Mouse (Mus musculus) hindbrain, embryonic 12.5 days (tissue): ENCODE results near the gene Ism1. TPM values are rescaled to one million over a fixed set of nuclear protein-coding genes. Genes with fewer than 3 reads are reported as not detected.
A peak's percentile ranks its signal among the peaks of the same experiment; 100 is the strongest.

Experiments used
- ATAC-seq: fragments of 200-750 bp; cut with Nextera tagmentation; 2 replicates; pipeline ENCODE4 v1.8.0; 2017; ENCODE audit warnings: moderate TSS enrichment; ENCODE audit not compliant: low FRiP score
- H3K27ac ChIP-seq: fragments of 300-500 bp; sonication (generic); 2 replicates; pipeline ENCODE4 v1.5.1; 2016; ENCODE audit warnings: mild to moderate bottlenecking
- H3K27me3 ChIP-seq: fragments of 300-500 bp; sonication (generic); 2 replicates; pipeline ENCODE4 v1.6.1; 2016; ENCODE audit warnings: mild to moderate bottlenecking
- H3K36me3 ChIP-seq: fragments of 300-500 bp; sonication (generic); 2 replicates; pipeline ENCODE4 v1.6.1; 2016; ENCODE audit warnings: mild to moderate bottlenecking
- H3K4me1 ChIP-seq: fragments of 300-500 bp; sonication (generic); 2 replicates; pipeline ENCODE4 v1.6.1; 2016
- H3K4me2 ChIP-seq: fragments of 300-500 bp; sonication (generic); replicated peaks from 2 replicates; pipeline ENCODE4 v1.6.1; 2016; ENCODE audit warnings: mild to moderate bottlenecking
- H3K4me3 ChIP-seq: fragments of 300-500 bp; sonication (generic); 2 replicates; pipeline ENCODE4 v1.5.1; 2016; ENCODE audit warnings: mild to moderate bottlenecking
- H3K9ac ChIP-seq: fragments of 300-500 bp; sonication (generic); 2 replicates; pipeline ENCODE4 v1.6.1; 2016; ENCODE audit warnings: mild to moderate bottlenecking, moderate library complexity
- H3K9me3 ChIP-seq: fragments of 300-500 bp; sonication (generic); replicated peaks from 2 replicates; pipeline ENCODE4 v1.6.1; 2016; ENCODE audit warnings: mild to moderate bottlenecking
- WGBS: fragments of 180-500 bp; shearing (Covaris S2); methylation state at CpG from one replicate; pipeline ENCODE4 v1.1.7; 2016; 5-methylcytosine and 5-hydroxymethylcytosine counted together
- polyA plus RNA-seq: library from polyadenylated mRNA; unstranded; fragments of >200 nt; fragmentation: Nextera tagmentation; extraction: Ambion mirVana; gene quantifications from 2 replicates; pipeline ENCODE4 v1.2.1, GENCODE M21; 2016

The Ism1 gene
- polyA plus RNA-seq, 1 experiment from 2014 or later, result 1.7 TPM

- Histone ChIP-seq H3K4me3 (no peak overlapping the region), H3K4me2 (no peak overlapping the region), H3K9me3 (no peaks in the 10 kb centered on the region), H3K27me3 (no peaks in the 10 kb centered on the region), H3K9ac (no peak overlapping the region), H3K36me3 (no peaks in the 10 kb centered on the region), H3K27ac (no peak overlapping the region), H3K4me1 (no peaks in the 10 kb centered on the region)
- WGBS, result 84% methylated on average over 1 of the region's 1 CpGs
- no peak for ATAC-seq
These were observed 106.5 kb downstream of the Ism1 start for GRCm38 (mm10) chr2:139784465-139784864.

GRCm38 (mm10) chr2:139784946-139785345, 107.0 kb downstream of the Ism1 start:
- WGBS, result 96% methylated on average over 2 of the region's 2 CpGs
- no peak for ATAC-seq
- H3K4me1 ChIP-seq, result no peaks in the 10 kb centered on the region

GRCm38 (mm10) chr2:139788658-139789057, 110.7 kb downstream of the Ism1 start:
- Histone ChIP-seq H3K27me3 (no peaks in the 10 kb centered on the region), H3K4me1 (no peaks in the 10 kb centered on the region), H3K9me3 (no peaks in the 10 kb centered on the region), H3K36me3 (no peaks in the 10 kb centered on the region), H3K4me2 (no peak overlapping the region), H3K4me3 (no peak overlapping the region), H3K27ac (no peak overlapping the region), H3K9ac (no peak overlapping the region)
- 79% methylated on average over 4 of the region's 4 CpGs for WGBS
- ATAC-seq, result no peak

More at GRCm38 (mm10) chr2:139784946-139785345, 107.0 kb downstream of the Ism1 start:
- H3K4me2 ChIP-seq, result no peak overlapping the region
- no peak overlapping the region for H3K27ac ChIP-seq
- no peaks in the 10 kb centered on the region for H3K27me3 ChIP-seq
- H3K9ac ChIP-seq, result no peak overlapping the region
- no peak overlapping the region for H3K4me3 ChIP-seq
- H3K36me3 ChIP-seq, result no peaks in the 10 kb centered on the region
- H3K9me3 ChIP-seq, result no peaks in the 10 kb centered on the region

DNA sequence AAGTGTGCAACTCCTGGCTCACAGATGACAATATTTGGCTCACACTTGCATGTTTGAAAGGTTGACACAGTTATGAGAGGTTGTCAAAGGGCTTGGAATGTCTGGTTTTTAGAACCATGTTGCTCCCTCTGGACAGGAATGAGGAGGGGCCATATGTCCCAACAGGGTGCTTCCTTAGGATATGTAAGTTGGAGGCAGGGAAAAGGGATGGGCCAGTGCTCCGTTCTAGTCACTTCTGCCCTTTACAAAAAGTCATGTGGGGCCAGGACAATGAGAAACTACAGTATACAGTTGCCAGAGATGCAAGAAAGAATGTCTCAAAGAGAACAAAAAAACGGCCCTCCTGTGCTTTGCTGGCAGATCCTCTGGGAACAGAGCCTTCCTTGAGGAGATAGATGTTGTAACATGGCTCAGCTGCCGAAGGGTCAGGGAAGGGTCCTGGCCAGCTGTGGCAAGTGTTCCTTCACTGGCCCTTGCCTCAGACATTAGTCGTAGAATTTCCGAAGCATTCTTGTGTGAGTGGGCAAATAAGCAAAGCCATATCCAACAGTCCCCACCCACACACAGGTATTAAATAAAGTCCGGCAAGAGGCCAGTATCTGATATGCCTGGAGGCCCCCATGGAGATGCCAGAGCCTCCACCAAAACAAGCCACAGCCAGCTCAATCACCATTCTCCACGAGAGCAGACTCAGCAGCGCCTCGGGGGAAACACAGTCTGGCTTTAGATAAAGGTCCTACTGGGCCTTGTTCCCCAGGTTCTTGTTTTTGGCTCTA, 114.6 kb downstream of the Ism1 start:
- no peak overlapping the region for H3K4me3 ChIP-seq
- no peak overlapping the region for H3K9ac ChIP-seq
- WGBS, result 82% methylated on average over 9 of the region's 9 CpGs
- no peaks in the 10 kb centered on the region for H3K9me3 ChIP-seq
- no peak overlapping the region for H3K4me2 ChIP-seq
- H3K36me3 ChIP-seq, result no peaks in the 10 kb centered on the region
- no peaks in the 10 kb centered on the region for H3K4me1 ChIP-seq
- H3K27me3 ChIP-seq, result no peaks in the 10 kb centered on the region
- ATAC-seq, result no peak
- H3K27ac ChIP-seq, result no peak overlapping the region

GRCm38 (mm10) chr2:139804041-139804440, 126.1 kb downstream of the Ism1 start:
- Histone ChIP-seq H3K4me3 (no peak overlapping the region), H3K4me1 (no peaks in the 10 kb centered on the region), H3K27ac (no peak overlapping the region), H3K9ac (no peak overlapping the region), H3K36me3 (no peaks in the 10 kb centered on the region), H3K4me2 (no peak overlapping the region), H3K9me3 (no peaks in the 10 kb centered on the region), H3K27me3 (no peaks in the 10 kb centered on the region)
- no peak for ATAC-seq
- 83% methylated on average over 7 of the region's 7 CpGs for WGBS

GRCm38 (mm10) chr2:139807887-139808286, 129.9 kb downstream of the Ism1 start:
- 83% methylated on average over 6 of the region's 6 CpGs for WGBS
- peak; percentile 67 for ATAC-seq
- H3K4me2 ChIP-seq, result no peak overlapping the region
- H3K4me1 ChIP-seq, result no peaks in the 10 kb centered on the region
- H3K9ac ChIP-seq, result no peak overlapping the region
- no peaks in the 10 kb centered on the region for H3K27me3 ChIP-seq
- no peak overlapping the region for H3K27ac ChIP-seq
- H3K4me3 ChIP-seq, result no peak overlapping the region
- no peaks in the 10 kb centered on the region for H3K36me3 ChIP-seq
- no peaks in the 10 kb centered on the region for H3K9me3 ChIP-seq

Other genes starting within 250 kb of the Ism1 start
- 0.13 and 0.27 TPM in 2 replicates for gene Sptlc3, start 184.3 kb upstream of the Ism1 start, polyA plus RNA-seq